Mouse (Mus musculus) hindbrain, embryonic 13.5 days (tissue): ENCODE measurements around the gene Cmtm1. TPM values are rescaled to one million over a fixed set of nuclear protein-coding genes. Genes with fewer than 3 reads are reported as not detected.

Experiments
- ATAC-seq: fragments of 200-750 bp; cut with Nextera tagmentation; 2 replicates; pipeline ENCODE4 v1.8.0; 2017; ENCODE audit warnings: moderate TSS enrichment; ENCODE audit not compliant: low FRiP score
- H3K27ac ChIP-seq: fragments of 300-500 bp; sonication (generic); 2 replicates; pipeline ENCODE4 v1.5.1; 2015; ENCODE audit warnings: inconsistent platforms, mild to moderate bottlenecking, moderate library complexity
- H3K27me3 ChIP-seq: fragments of 300-500 bp; sonication (generic); 2 replicates; pipeline ENCODE4 v1.6.1; 2015; ENCODE audit warnings: mild to moderate bottlenecking, inconsistent platforms
- H3K36me3 ChIP-seq: fragments of 300-500 bp; sonication (generic); 2 replicates; pipeline ENCODE4 v1.6.1; 2015; ENCODE audit warnings: mild to moderate bottlenecking, inconsistent platforms
- H3K4me1 ChIP-seq: fragments of 300-500 bp; sonication (generic); replicated peaks from 2 replicates; pipeline ENCODE4 v1.6.1; 2015; ENCODE audit warnings: inconsistent platforms
- H3K4me2 ChIP-seq: fragments of 300-500 bp; sonication (generic); 2 replicates; pipeline ENCODE4 v1.6.1; 2015; ENCODE audit warnings: inconsistent platforms, mild to moderate bottlenecking, moderate library complexity
- H3K4me3 ChIP-seq: fragments of 300-500 bp; sonication (generic); 2 replicates; pipeline ENCODE4 v1.5.1; 2015; ENCODE audit warnings: mild to moderate bottlenecking, inconsistent platforms
- H3K9ac ChIP-seq: fragments of 300-500 bp; sonication (generic); 2 replicates; pipeline ENCODE4 v1.6.1; 2015; ENCODE audit warnings: mild to moderate bottlenecking, inconsistent platforms
- H3K9me3 ChIP-seq: fragments of 300-500 bp; sonication (generic); 2 replicates; pipeline ENCODE4 v1.6.1; 2016; ENCODE audit warnings: inconsistent platforms
- WGBS: fragments of 180-500 bp; shearing (Covaris S2); methylation state at CpG from one replicate; pipeline ENCODE4 v1.1.7; 2015; 5-methylcytosine and 5-hydroxymethylcytosine counted together
- polyA plus RNA-seq: library from polyadenylated mRNA; unstranded; fragments of >200 nt; fragmentation: Nextera tagmentation; extraction: Ambion mirVana; gene quantifications from 2 replicates; pipeline ENCODE4 v1.2.1, GENCODE M21; 2015

Cmtm1 gene
- polyA plus RNA-seq, 1 experiment from 2014 or later: not detected

GRCm38 (mm10) chr8:104250439-104251367 lies 59.2 kb downstream of the Cmtm1 start, which contains the start of gene Cklf:
Cklf (plus strand) TSS chr8:104250861.
- Histone ChIP-seq H3K4me3 (peak within 1 kb of the TSS; percentile 66), H3K4me2 (peak within 1 kb of the TSS; percentile 77), H3K27me3 (no peaks in the 10 kb centered on the region), H3K27ac (peak within 1 kb of the TSS; percentile 76), H3K9me3 (no peaks in the 10 kb centered on the region), H3K9ac (peak within 1 kb of the TSS; percentile 75), H3K4me1 (peaks cover 26% of the 10 kb centered on the region), H3K36me3 (no peaks in the 10 kb centered on the region; the same call in 1 of the 2 replicates)
- peak; percentile 83 for ATAC-seq
- 4% methylated on average over 41 of the region's 41 CpGs for WGBS

GRCm38 (mm10) chr8:104249442-104249996 lies 60.4 kb downstream of the Cmtm1 start:
- 87% methylated on average over 7 of the region's 7 CpGs for WGBS
- H3K9ac ChIP-seq: no peak overlapping the region
- H3K27ac ChIP-seq: no peak overlapping the region
- no peak overlapping the region for H3K4me3 ChIP-seq
- H3K27me3 ChIP-seq: no peaks in the 10 kb centered on the region
- no peaks in the 10 kb centered on the region for H3K9me3 ChIP-seq
- peaks cover 26% of the 10 kb centered on the region for H3K4me1 ChIP-seq
- peaks cover 10% of the 10 kb centered on the region for H3K36me3 ChIP-seq
- H3K4me2 ChIP-seq: no peak overlapping the region
- no peak for ATAC-seq

GRCm38 (mm10) chr8:104248276-104248675 lies 61.7 kb downstream of the Cmtm1 start, which contains the start of gene Tk2:
Tk2 (minus strand) TSS chr8:104248558.
- peak; percentile 93 for ATAC-seq
- WGBS: under 1% methylated on average over 28 of the region's 28 CpGs
- Histone ChIP-seq H3K9me3 (no peaks in the 10 kb centered on the region), H3K9ac (peak within 1 kb of the TSS; percentile 87), H3K36me3 (peaks cover 21% of the 10 kb centered on the region), H3K27ac (peak within 1 kb of the TSS; percentile 45; the same call in 1 of the 2 replicates), H3K4me3 (peak within 1 kb of the TSS; percentile 80), H3K27me3 (no peaks in the 10 kb centered on the region), H3K4me2 (peak within 1 kb of the TSS; percentile 91), H3K4me1 (peaks cover 26% of the 10 kb centered on the region)

- peaks cover 26% of the 10 kb centered on the region for H3K4me1 ChIP-seq
- H3K27ac ChIP-seq: peak overlapping the region; percentile 45; the same call in 1 of the 2 replicates
- 4% methylated on average over 11 of the region's 11 CpGs for WGBS
- peaks cover 25% of the 10 kb centered on the region for H3K36me3 ChIP-seq
- H3K4me2 ChIP-seq: peak overlapping the region; percentile 91
- H3K9me3 ChIP-seq: no peaks in the 10 kb centered on the region
- H3K4me3 ChIP-seq: peak overlapping the region; percentile 80
- ATAC-seq: peak; percentile 23
- H3K9ac ChIP-seq: peak overlapping the region; percentile 87
- no peaks in the 10 kb centered on the region for H3K27me3 ChIP-seq
Observed at GRCm38 (mm10) chr8:104247908-104248275, 62.1 kb downstream of the Cmtm1 start.

GRCm38 (mm10) chr8:104247054-104247907 lies 62.7 kb downstream of the Cmtm1 start:
- ATAC-seq: no peak
- 0 out of 2 replicates have a peak overlapping the region, but pooled peaks have one; percentile 45 for H3K27ac ChIP-seq

GRCm38 (mm10) chr8:104246621-104247020 lies 63.3 kb downstream of the Cmtm1 start:
- Histone ChIP-seq H3K9ac (peak overlapping the region; percentile 56), H3K36me3 (peaks cover 38% of the 10 kb centered on the region), H3K27ac (no peak overlapping the region), H3K4me1 (peaks cover 24% of the 10 kb centered on the region), H3K4me2 (no peak overlapping the region), H3K4me3 (no peak overlapping the region), H3K9me3 (no peaks in the 10 kb centered on the region), H3K27me3 (no peaks in the 10 kb centered on the region)
- no peak for ATAC-seq
- 88% methylated on average over 4 of the region's 4 CpGs for WGBS

More at GRCm38 (mm10) chr8:104247054-104247907, 62.7 kb downstream of the Cmtm1 start:
- Histone ChIP-seq H3K9ac (peak overlapping the region; percentile 87), H3K27me3 (no peaks in the 10 kb centered on the region), H3K36me3 (peaks cover 31% of the 10 kb centered on the region), H3K4me2 (peak overlapping the region; percentile 91), H3K9me3 (no peaks in the 10 kb centered on the region), H3K4me1 (peaks cover 26% of the 10 kb centered on the region), H3K4me3 (peak overlapping the region; percentile 80)
- 75% methylated on average over 22 of the region's 22 CpGs for WGBS

Other genes starting within 250 kb of the Cmtm1 start
- 14.6 and 16.5 TPM in 2 replicates for gene Cdh5, start 208.5 kb downstream of the Cmtm1 start, polyA plus RNA-seq
- gene Bean1, start 139.7 kb downstream of the Cmtm1 start, polyA plus RNA-seq: 3.3 and 4.4 TPM in 2 replicates
- gene Tk2, start 61.6 kb downstream of the Cmtm1 start, polyA plus RNA-seq: 45.7 TPM in 2 replicates
- gene Cklf, start 59.3 kb downstream of the Cmtm1 start, polyA plus RNA-seq: 36.1 TPM in 2 replicates
- not detected in 2 replicates for gene Cmtm2a, start 17.0 kb downstream of the Cmtm1 start, polyA plus RNA-seq
- not detected in 2 replicates for gene Gm45711, start 64 bp downstream of the Cmtm1 start, polyA plus RNA-seq
- gene Gm11020, start 11.4 kb upstream of the Cmtm1 start, polyA plus RNA-seq: not detected in 2 replicates
- not detected in 2 replicates for gene Cmtm2b, start 12.1 kb upstream of the Cmtm1 start, polyA plus RNA-seq
- 45.4 and 47.3 TPM in 2 replicates for gene Cmtm3, start 29.3 kb upstream of the Cmtm1 start, polyA plus RNA-seq
- 2.1 and 2.3 TPM in 2 replicates for gene Cmtm4, start 85.7 kb upstream of the Cmtm1 start, polyA plus RNA-seq
- gene Dync1li2, start 132.9 kb upstream of the Cmtm1 start, polyA plus RNA-seq: 115 and 120 TPM in 2 replicates
- 0.35 and 0.36 TPM in 2 replicates for gene Terb1, start 199.8 kb upstream of the Cmtm1 start, polyA plus RNA-seq
- 109 and 115 TPM in 2 replicates for gene Nae1, start 224.5 kb upstream of the Cmtm1 start, polyA plus RNA-seq
- 2.1 and 2.8 TPM in 2 replicates for gene Car7, start 224.5 kb upstream of the Cmtm1 start, polyA plus RNA-seq